Mouse (Mus musculus): ENCODE results near the gene Amotl1. TPM values are rescaled to one million over a fixed set of nuclear protein-coding genes. Genes with fewer than 3 reads are reported as not detected.

Amotl1 gene
- polyA plus RNA-seq, 1 experiment from 2014 or later, result 8.4 TPM

GRCm38 (mm10) chr9:14668382-14668781 is 23.5 kb upstream of the Amotl1 start:
- 70% methylated on average over 3 of the region's 3 CpGs for WGBS
- Histone ChIP-seq H3K4me3 (ENCODE audit: low read length) (no peak overlapping the region), H3K9ac (ENCODE audit: low read depth, low read length) (no peak overlapping the region), H3K4me1 (ENCODE audit: control insufficient read depth, insufficient read depth, low read length) (no peaks in the 10 kb centered on the region), H3K9me3 (ENCODE audit: control insufficient read depth, low read length) (no peaks in the 10 kb centered on the region), H3K4me2 (ENCODE audit: low read depth, low read length) (no peak overlapping the region), H3K27ac (ENCODE audit: low read length) (no peak overlapping the region), H3K27me3 (replicated peaks; ENCODE audit: control insufficient read depth, insufficient read depth, low read length) (no peaks in the 10 kb centered on the region), H3K36me3 (ENCODE audit: control insufficient read depth, insufficient read depth, low read length) (no peaks in the 10 kb centered on the region)
- no peak for ATAC-seq

DNA sequence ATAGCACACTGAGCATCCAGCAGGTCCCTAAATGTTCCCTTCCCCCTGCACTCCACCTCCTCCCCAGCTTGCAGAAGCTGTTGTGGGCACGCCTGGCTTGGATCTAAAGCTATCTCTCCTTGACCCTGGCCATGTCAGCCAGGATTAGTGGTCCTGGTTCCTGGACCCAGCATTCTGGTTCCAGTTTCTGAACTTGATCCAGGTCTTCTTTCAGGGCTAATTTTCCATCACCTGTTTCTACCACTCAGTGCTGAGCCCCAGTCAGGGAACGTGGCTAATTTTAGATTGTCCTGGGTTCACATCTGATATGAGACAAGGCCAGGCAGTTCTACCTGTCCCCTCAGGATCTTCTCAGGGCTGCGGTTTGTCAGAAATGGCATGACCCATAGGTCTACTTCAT is 21.2 kb upstream of the Amotl1 start:
- Histone ChIP-seq H3K36me3 (ENCODE audit: control insufficient read depth, insufficient read depth, low read length) (no peaks in the 10 kb centered on the region), H3K9ac (ENCODE audit: low read depth, low read length) (no peak overlapping the region), H3K4me1 (ENCODE audit: control insufficient read depth, insufficient read depth, low read length) (no peaks in the 10 kb centered on the region), H3K27me3 (replicated peaks; ENCODE audit: control insufficient read depth, insufficient read depth, low read length) (no peaks in the 10 kb centered on the region), H3K4me3 (ENCODE audit: low read length) (no peak overlapping the region), H3K27ac (ENCODE audit: low read length) (no peak overlapping the region), H3K4me2 (ENCODE audit: low read depth, low read length) (no peak overlapping the region), H3K9me3 (ENCODE audit: control insufficient read depth, low read length) (no peaks in the 10 kb centered on the region)
- ATAC-seq, result no peak
- WGBS, result 89% methylated on average over 3 of the region's 3 CpGs

GRCm38 (mm10) chr9:14663591-14663990 is 18.7 kb upstream of the Amotl1 start:
- no peak for ATAC-seq
- no peak overlapping the region for H3K27ac ChIP-seq (ENCODE audit: low read length)
- H3K36me3 ChIP-seq (ENCODE audit: control insufficient read depth, insufficient read depth, low read length), result no peaks in the 10 kb centered on the region
- H3K27me3 ChIP-seq (replicated peaks; ENCODE audit: control insufficient read depth, insufficient read depth, low read length), result no peaks in the 10 kb centered on the region
- H3K4me2 ChIP-seq (ENCODE audit: low read depth, low read length), result no peak overlapping the region
- no peak overlapping the region for H3K4me3 ChIP-seq (ENCODE audit: low read length)
- no peaks in the 10 kb centered on the region for H3K4me1 ChIP-seq (ENCODE audit: control insufficient read depth, insufficient read depth, low read length)
- H3K9me3 ChIP-seq (ENCODE audit: control insufficient read depth, low read length), result no peaks in the 10 kb centered on the region
- 92% methylated on average over 2 of the region's 2 CpGs for WGBS
- H3K9ac ChIP-seq (ENCODE audit: low read depth, low read length), result no peak overlapping the region

GRCm38 (mm10) chr9:14662876-14663275 is 18.0 kb upstream of the Amotl1 start:
- WGBS, result 69% methylated on average over 7 of the region's 7 CpGs
- Histone ChIP-seq H3K27me3 (replicated peaks; ENCODE audit: control insufficient read depth, insufficient read depth, low read length) (no peaks in the 10 kb centered on the region), H3K36me3 (ENCODE audit: control insufficient read depth, insufficient read depth, low read length) (no peaks in the 10 kb centered on the region), H3K9me3 (ENCODE audit: control insufficient read depth, low read length) (no peaks in the 10 kb centered on the region), H3K4me1 (ENCODE audit: control insufficient read depth, insufficient read depth, low read length) (no peaks in the 10 kb centered on the region), H3K27ac (ENCODE audit: low read length) (no peak overlapping the region), H3K9ac (ENCODE audit: low read depth, low read length) (no peak overlapping the region), H3K4me3 (ENCODE audit: low read length) (no peak overlapping the region), H3K4me2 (ENCODE audit: low read depth, low read length) (no peak overlapping the region)
- no peak for ATAC-seq

DNA sequence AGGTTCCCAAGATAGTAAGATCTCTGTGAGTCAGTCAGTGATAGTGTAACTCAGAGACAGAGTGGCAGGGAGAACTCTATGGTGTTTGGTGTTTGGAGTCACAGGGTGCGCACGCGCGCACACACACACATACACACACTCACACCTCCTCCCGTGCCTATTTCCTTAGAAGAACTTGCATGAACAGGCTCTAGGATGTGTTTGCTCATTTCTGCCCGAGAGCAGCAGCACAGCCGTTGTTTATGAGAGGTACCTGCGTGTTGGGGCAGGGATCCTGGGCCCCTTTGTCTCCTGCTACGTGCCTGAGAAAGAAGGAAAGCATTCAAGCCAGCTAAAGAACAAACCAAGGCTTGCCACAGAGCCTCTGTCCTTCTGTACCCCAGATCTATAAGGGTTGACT is 17.3 kb upstream of the Amotl1 start:
- H3K36me3 ChIP-seq (ENCODE audit: control insufficient read depth, insufficient read depth, low read length), result no peaks in the 10 kb centered on the region
- H3K4me2 ChIP-seq (ENCODE audit: low read depth, low read length), result no peak overlapping the region
- no peak overlapping the region for H3K4me3 ChIP-seq (ENCODE audit: low read length)
- no peaks in the 10 kb centered on the region for H3K9me3 ChIP-seq (ENCODE audit: control insufficient read depth, low read length)
- no peak for ATAC-seq
- no peak overlapping the region for H3K27ac ChIP-seq (ENCODE audit: low read length)
- WGBS, result 75% methylated on average over 9 of the region's 9 CpGs
- H3K27me3 ChIP-seq (replicated peaks; ENCODE audit: control insufficient read depth, insufficient read depth, low read length), result no peaks in the 10 kb centered on the region
- H3K9ac ChIP-seq (ENCODE audit: low read depth, low read length), result no peak overlapping the region
- H3K4me1 ChIP-seq (ENCODE audit: control insufficient read depth, insufficient read depth, low read length), result no peaks in the 10 kb centered on the region

DNA sequence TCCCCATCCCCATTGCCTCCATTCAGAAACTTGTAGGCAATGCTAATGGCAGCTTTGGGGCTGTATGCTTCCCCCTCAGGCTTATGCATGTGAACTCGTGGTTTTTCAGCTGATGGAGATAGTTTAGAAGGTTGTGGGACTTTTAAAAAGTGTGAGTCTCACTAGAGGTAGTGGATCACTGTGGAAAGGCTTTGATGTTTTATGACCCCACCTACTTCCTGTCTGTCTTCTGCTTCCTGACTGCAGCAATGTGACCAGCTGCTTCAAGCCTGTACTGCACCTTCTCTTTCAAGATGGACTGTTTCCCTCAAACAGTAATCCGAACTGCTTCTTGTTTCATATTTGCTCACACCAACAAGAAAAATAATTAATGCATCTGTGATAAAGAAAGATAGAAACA is 13.1 kb upstream of the Amotl1 start:
- Histone ChIP-seq H3K4me2 (ENCODE audit: low read depth, low read length) (no peak overlapping the region), H3K9ac (ENCODE audit: low read depth, low read length) (no peak overlapping the region), H3K4me3 (ENCODE audit: low read length) (no peak overlapping the region), H3K9me3 (ENCODE audit: control insufficient read depth, low read length) (no peaks in the 10 kb centered on the region), H3K27ac (ENCODE audit: low read length) (no peak overlapping the region), H3K4me1 (ENCODE audit: control insufficient read depth, insufficient read depth, low read length) (no peaks in the 10 kb centered on the region), H3K36me3 (ENCODE audit: control insufficient read depth, insufficient read depth, low read length) (no peaks in the 10 kb centered on the region), H3K27me3 (replicated peaks; ENCODE audit: control insufficient read depth, insufficient read depth, low read length) (no peaks in the 10 kb centered on the region)
- ATAC-seq, result no peak
- 42% methylated on average over 2 of the region's 2 CpGs for WGBS

GRCm38 (mm10) chr9:14654010-14654409 is 9.2 kb upstream of the Amotl1 start:
- H3K4me1 ChIP-seq (ENCODE audit: control insufficient read depth, insufficient read depth, low read length), result no peaks in the 10 kb centered on the region
- no peaks in the 10 kb centered on the region for H3K27me3 ChIP-seq (replicated peaks; ENCODE audit: control insufficient read depth, insufficient read depth, low read length)
- H3K27ac ChIP-seq (ENCODE audit: low read length), result no peak overlapping the region
- no peaks in the 10 kb centered on the region for H3K36me3 ChIP-seq (ENCODE audit: control insufficient read depth, insufficient read depth, low read length)
- no peak for ATAC-seq
- H3K9ac ChIP-seq (ENCODE audit: low read depth, low read length), result no peak overlapping the region
- H3K4me2 ChIP-seq (ENCODE audit: low read depth, low read length), result no peak overlapping the region
- H3K9me3 ChIP-seq (ENCODE audit: control insufficient read depth, low read length), result no peaks in the 10 kb centered on the region
- no peak overlapping the region for H3K4me3 ChIP-seq (ENCODE audit: low read length)
- 73% methylated on average over 2 of the region's 2 CpGs for WGBS

DNA sequence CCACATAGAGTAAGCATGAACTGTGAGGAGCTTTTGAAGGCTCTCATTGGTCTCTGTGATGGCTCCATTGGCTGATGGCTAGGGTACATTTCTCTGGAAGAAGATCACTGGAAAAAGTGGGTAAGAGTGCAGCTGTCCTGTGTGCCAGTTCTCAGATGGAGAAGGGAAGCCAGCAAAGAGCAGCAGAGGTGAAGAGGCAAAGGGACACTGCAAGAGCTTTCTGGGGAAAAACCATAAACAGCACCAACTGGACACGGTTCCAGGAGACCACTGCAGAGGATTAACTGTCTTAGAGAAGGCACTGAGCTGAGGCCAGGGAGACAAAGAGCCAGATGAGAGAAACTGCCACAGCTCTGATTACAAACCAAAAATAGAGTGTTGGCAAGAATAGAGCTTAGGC is 7.9 kb upstream of the Amotl1 start:
- WGBS, result 85% methylated on average over 1 of the region's 1 CpGs
- H3K27me3 ChIP-seq (replicated peaks; ENCODE audit: control insufficient read depth, insufficient read depth, low read length), result no peaks in the 10 kb centered on the region
- no peak overlapping the region for H3K9ac ChIP-seq (ENCODE audit: low read depth, low read length)
- no peaks in the 10 kb centered on the region for H3K36me3 ChIP-seq (ENCODE audit: control insufficient read depth, insufficient read depth, low read length)
- H3K4me1 ChIP-seq (ENCODE audit: control insufficient read depth, insufficient read depth, low read length), result no peaks in the 10 kb centered on the region
- no peak for ATAC-seq
- no peak overlapping the region for H3K4me2 ChIP-seq (ENCODE audit: low read depth, low read length)
- H3K27ac ChIP-seq (ENCODE audit: low read length), result no peak overlapping the region
- no peak overlapping the region for H3K4me3 ChIP-seq (ENCODE audit: low read length)
- H3K9me3 ChIP-seq (ENCODE audit: control insufficient read depth, low read length), result no peaks in the 10 kb centered on the region

GRCm38 (mm10) chr9:14647849-14648248 is 3.0 kb upstream of the Amotl1 start:
- H3K27me3 ChIP-seq (replicated peaks; ENCODE audit: control insufficient read depth, insufficient read depth, low read length), result no peaks in the 10 kb centered on the region
- H3K36me3 ChIP-seq (ENCODE audit: control insufficient read depth, insufficient read depth, low read length), result no peaks in the 10 kb centered on the region
- no peaks in the 10 kb centered on the region for H3K9me3 ChIP-seq (ENCODE audit: control insufficient read depth, low read length)
- no peak overlapping the region for H3K9ac ChIP-seq (ENCODE audit: low read depth, low read length)
- H3K4me1 ChIP-seq (ENCODE audit: control insufficient read depth, insufficient read depth, low read length), result no peaks in the 10 kb centered on the region
- no peak overlapping the region for H3K27ac ChIP-seq (ENCODE audit: low read length)
- H3K4me3 ChIP-seq (ENCODE audit: low read length), result no peak overlapping the region
- H3K4me2 ChIP-seq (ENCODE audit: low read depth, low read length), result no peak overlapping the region
- 84% methylated on average over 8 of the region's 8 CpGs for WGBS
- no peak for ATAC-seq

GRCm38 (mm10) chr9:14646641-14647040 is 1.8 kb upstream of the Amotl1 start:
- WGBS, result 95% methylated on average over 1 of the region's 1 CpGs
- Histone ChIP-seq H3K27me3 (replicated peaks; ENCODE audit: control insufficient read depth, insufficient read depth, low read length) (no peaks in the 10 kb centered on the region), H3K4me1 (ENCODE audit: control insufficient read depth, insufficient read depth, low read length) (peaks cover 2% of the 10 kb centered on the region; the same call in 1 of the 2 replicates), H3K4me2 (ENCODE audit: low read depth, low read length) (no peak overlapping the region), H3K9ac (ENCODE audit: low read depth, low read length) (no peak overlapping the region), H3K36me3 (ENCODE audit: control insufficient read depth, insufficient read depth, low read length) (no peaks in the 10 kb centered on the region), H3K4me3 (ENCODE audit: low read length) (no peak overlapping the region), H3K27ac (ENCODE audit: low read length) (no peak overlapping the region), H3K9me3 (ENCODE audit: control insufficient read depth, low read length) (no peaks in the 10 kb centered on the region)
- ATAC-seq, result no peak
